Mouse (Mus musculus) forebrain, embryonic 14.5 days (tissue): ENCODE results near the gene Ceacam14. TPM values are rescaled to one million over a fixed set of nuclear protein-coding genes. Genes with fewer than 3 reads are reported as not detected.

Experiments used
- ATAC-seq: fragments of 200-750 bp; cut with Nextera tagmentation; 2 replicates; pipeline ENCODE4 v1.8.0; 2017; ENCODE audit warnings: mild to moderate bottlenecking, moderate library complexity
- DNase-seq: peaks from one replicate; pipeline ENCODE4 v3.0.0-alpha.2; 2015; ENCODE audit warnings: low spot score
- H3K27ac ChIP-seq: fragments of 300-500 bp; sonication (generic); 2 replicates; pipeline ENCODE4 v1.5.1; 2014; ENCODE audit warnings: low read depth, mild to moderate bottlenecking, control low read depth, low read length, moderate library complexity
- H3K27me3 ChIP-seq: fragments of 300-500 bp; sonication (generic); replicated peaks from 2 replicates; pipeline ENCODE4 v1.6.1; 2014; ENCODE audit warnings: low read length, control low read depth, mixed read lengths; ENCODE audit not compliant: control insufficient read depth, insufficient read depth
- H3K36me3 ChIP-seq: fragments of 300-500 bp; sonication (generic); 2 replicates; pipeline ENCODE4 v1.6.1; 2014; ENCODE audit warnings: low read length, control low read depth; ENCODE audit not compliant: control insufficient read depth, insufficient read depth
- H3K4me1 ChIP-seq: fragments of 300-500 bp; sonication (generic); 2 replicates; pipeline ENCODE4 v1.6.1; 2014; ENCODE audit warnings: antibody characterized with exemption, low read length, control low read depth; ENCODE audit not compliant: control insufficient read depth, insufficient read depth
- H3K4me2 ChIP-seq: fragments of 300-500 bp; sonication (generic); 2 replicates; pipeline ENCODE4 v1.6.1; 2014; ENCODE audit warnings: mild to moderate bottlenecking, control low read depth, low read length
- H3K4me3 ChIP-seq: fragments of 300-500 bp; sonication (generic); 2 replicates; pipeline ENCODE4 v1.5.1; 2014; ENCODE audit warnings: low read depth, low read length, control low read depth
- H3K9ac ChIP-seq: fragments of 300-500 bp; sonication (generic); 2 replicates; pipeline ENCODE4 v1.6.1; 2014; ENCODE audit warnings: mild to moderate bottlenecking, low read length, control low read depth, moderate library complexity
- H3K9me3 ChIP-seq: fragments of 300-500 bp; sonication (generic); replicated peaks from 2 replicates; pipeline ENCODE4 v1.6.1; 2016; ENCODE audit warnings: low read length, control low read depth, mixed read lengths; ENCODE audit not compliant: control insufficient read depth
- WGBS: fragments of 180-500 bp; shearing (Covaris S2); extraction: QIAGEN DNeasy Blood & Tissue Kit; methylation state at CpG from one replicate; pipeline ENCODE4 v1.1.7; 2014; 5-methylcytosine and 5-hydroxymethylcytosine counted together
- polyA plus RNA-seq: library from polyadenylated mRNA; unstranded; fragments of >200 nt; fragmentation: Nextera tagmentation; extraction: Ambion mirVana; gene quantifications from 2 replicates; pipeline ENCODE4 v1.2.1, GENCODE M21; 2014

The Ceacam14 gene
- polyA plus RNA-seq = not detected in 2 replicates

GRCm38 (mm10) chr7:17812333-17812732, at the start of gene Ceacam14:
Gene Ceacam14, plus strand, starts transcription at chr7:17812633.
- peaks cover 18% of the 10 kb centered on the region for H3K9me3 ChIP-seq
- no peaks in the 10 kb centered on the region for H3K36me3 ChIP-seq
- 71% methylated on average over 4 of the region's 4 CpGs for WGBS
- no peak within 1 kb of the TSS for H3K4me3 ChIP-seq
- H3K4me1 ChIP-seq = no peaks in the 10 kb centered on the region
- DNase-seq (no peak), ATAC-seq (no peak)
- no peak within 1 kb of the TSS for H3K4me2 ChIP-seq
- H3K27me3 ChIP-seq = no peaks in the 10 kb centered on the region
- H3K9ac ChIP-seq = no peak within 1 kb of the TSS
- no peak within 1 kb of the TSS for H3K27ac ChIP-seq

Other genes with a start within 250 kb of the Ceacam14 start
- gene Ceacam5, start 99.4 kb upstream of the Ceacam14 start, polyA plus RNA-seq = not detected in 2 replicates
- not detected in 2 replicates for gene Gm5155, start 59.1 kb downstream of the Ceacam14 start, polyA plus RNA-seq
- gene Ceacam11, start 159.5 kb downstream of the Ceacam14 start, polyA plus RNA-seq = not detected in 2 replicates
- not detected in 2 replicates for gene Ceacam13, start 197.3 kb downstream of the Ceacam14 start, polyA plus RNA-seq